Mouse (Mus musculus) hematopoietic stem cell, adult 5-6 weeks (primary cell): ENCODE data around the gene Mdk. TPM values are rescaled to one million over a fixed set of nuclear protein-coding genes. Genes with fewer than 3 reads are reported as not detected.

ENCODE experiments used
- ATAC-seq, 2 experiments: fragments of 125-278 bp in 1 of 2; replicated peaks in 1 of 2; 2 replicates each; pipeline ENCODE4 v1.8.0; 2016 to 2017; ENCODE audit warnings: inconsistent platforms in 2 of 2, mild to moderate bottlenecking in 2 of 2, moderate number of reproducible peaks in 2 of 2, low read depth in 1 of 2, moderate TSS enrichment in 1 of 2; ENCODE audit not compliant: low FRiP score in 2 of 2, poor library complexity in 2 of 2, severe bottlenecking in 2 of 2, insufficient read depth in 1 of 2, low TSS enrichment in 1 of 2
- total RNA-seq: library from RNA; stranded (forward); fragments of 172-1452, 232-1000 nt; gene quantifications from 2 replicates; pipeline ENCODE4 v1.2.3, GENCODE M21; 2017

Mdk gene
- total RNA-seq, 1 experiment from 2014 or later = not detected

- ATAC-seq = no peak
Measured at GRCm38 (mm10) chr2:91945483-91945882, 13.4 kb upstream of the Mdk start, which contains the start of gene Gm9821. Gm9821 (plus strand) TSS chr2:91945703.

- ATAC-seq = peak; percentile 60 to 72
Measured at GRCm38 (mm10) chr2:91944170-91944950, 12.3 kb upstream of the Mdk start.

GRCm38 (mm10) chr2:91942356-91942755, 10.3 kb upstream of the Mdk start:
- ATAC-seq = no peak

DNA sequence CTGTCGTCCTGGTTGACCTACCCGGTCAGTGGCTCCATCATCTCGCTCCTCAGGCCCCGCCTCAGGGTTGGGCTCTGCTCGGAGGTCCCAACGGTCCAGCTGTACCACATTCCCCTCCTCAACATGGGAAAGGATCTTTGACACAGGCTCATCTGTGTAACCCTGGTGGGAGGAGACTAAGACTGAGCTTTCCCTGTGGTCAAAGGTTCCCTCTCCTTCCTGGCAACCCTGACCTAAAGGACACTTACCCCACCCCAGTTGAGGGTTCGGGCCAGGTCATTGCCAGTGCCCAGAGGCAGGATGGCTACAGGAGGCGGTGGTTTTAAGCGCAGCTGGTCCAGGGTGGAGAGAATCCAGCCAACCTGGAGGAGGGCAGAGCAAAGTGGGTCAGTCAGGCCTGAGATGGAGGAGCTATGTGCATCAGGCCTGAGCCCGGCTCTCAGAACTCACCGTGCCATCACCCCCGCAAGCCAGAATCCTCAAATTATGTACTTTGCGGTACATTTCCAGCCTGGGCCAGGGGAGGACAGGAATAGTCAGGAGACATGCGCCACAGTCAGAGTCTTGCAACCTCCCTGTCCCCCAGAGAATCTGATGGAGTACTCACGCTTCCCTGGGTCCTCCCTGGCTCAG, 7.3 kb upstream of the Mdk start:
- no peak for ATAC-seq

GRCm38 (mm10) chr2:91936154-91936553, 4.1 kb upstream of the Mdk start:
- no peak for ATAC-seq

GRCm38 (mm10) chr2:91934826-91935525, 2.9 kb upstream of the Mdk start:
- ATAC-seq = no peak

- ATAC-seq = no peak
Measured at GRCm38 (mm10) chr2:91934016-91934415, 1.9 kb upstream of the Mdk start.

GRCm38 (mm10) chr2:91933471-91933870, 1.4 kb upstream of the Mdk start:
- no peak for ATAC-seq

DNA sequence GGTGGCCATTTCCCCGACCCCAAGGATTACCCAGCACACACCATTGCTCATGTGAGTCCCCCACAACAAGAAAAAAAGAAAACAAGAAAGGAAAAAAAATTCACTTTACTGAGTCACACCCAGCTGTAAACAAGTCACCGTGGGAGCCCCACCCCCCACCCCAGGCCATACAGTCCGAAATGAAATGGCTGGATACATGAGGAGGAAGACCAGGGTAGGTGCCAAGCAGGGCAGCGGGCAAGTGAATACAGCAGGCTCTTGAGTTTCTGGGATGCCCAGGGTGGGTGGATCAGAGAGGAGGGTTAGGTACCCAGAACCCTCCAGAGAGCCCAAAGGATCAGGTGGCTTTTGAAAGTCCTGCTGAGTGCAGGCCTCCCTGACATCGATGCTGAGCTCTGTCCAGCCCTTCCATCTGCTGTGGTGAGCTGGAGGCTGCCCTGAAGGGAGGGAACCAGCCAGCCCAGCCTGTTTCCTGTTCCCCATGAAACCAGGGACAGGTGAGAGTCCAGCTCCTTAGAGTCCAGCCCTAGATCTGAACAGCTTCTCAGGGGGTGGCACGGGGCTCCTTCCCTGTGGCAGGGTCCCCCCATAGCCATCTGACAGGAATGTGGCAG, 747 bp upstream of the Mdk start:
- no peak for ATAC-seq

GRCm38 (mm10) chr2:91931328-91932159, 553 bp downstream of the Mdk start:
- peak in 1 of 2 experiments; percentile 11; a peak in 1 of 4 replicates for ATAC-seq

- no peak for ATAC-seq
Measured at GRCm38 (mm10) chr2:91930761-91931291, 1.3 kb downstream of the Mdk start.

DNA sequence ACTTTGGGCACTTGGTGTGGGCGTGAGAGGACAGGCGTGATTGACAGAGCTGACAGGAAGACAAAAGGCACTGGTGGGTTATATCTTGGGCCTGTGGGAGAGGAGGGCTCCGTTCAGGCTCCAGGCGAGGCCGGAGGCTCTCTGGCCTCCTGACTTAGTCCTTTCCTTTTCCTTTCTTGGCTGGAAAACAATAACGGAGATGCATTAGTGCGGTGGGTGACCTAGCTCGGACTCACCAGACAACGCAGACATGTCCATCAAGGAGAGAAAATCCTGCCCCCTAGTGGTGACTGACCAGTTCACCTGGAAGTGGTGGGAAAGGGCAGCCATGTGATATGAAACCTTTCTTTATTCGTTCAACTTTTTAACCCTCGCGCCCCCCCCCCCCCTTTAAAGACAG, 2.2 kb downstream of the Mdk start:
- ATAC-seq = no peak

DNA sequence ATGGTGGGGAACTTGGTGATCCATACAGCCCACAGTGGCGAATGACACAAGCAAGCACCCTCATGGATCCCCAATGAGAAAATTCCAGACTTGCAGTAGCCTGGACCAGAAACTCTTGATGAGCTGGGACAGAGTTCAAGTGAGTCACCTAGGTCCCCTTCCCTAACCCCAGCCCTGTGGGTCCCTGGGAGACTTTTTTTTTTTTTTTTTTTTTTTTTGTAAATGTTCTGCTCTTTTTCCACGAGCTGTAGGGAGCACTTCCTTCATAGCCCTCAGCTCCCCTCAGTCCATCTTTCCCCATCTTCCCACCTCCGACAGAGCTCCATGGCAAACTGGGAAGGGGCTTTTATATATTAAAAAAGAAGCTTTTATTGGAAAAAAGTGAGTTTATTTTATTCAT, 2.6 kb downstream of the Mdk start:
- no peak for ATAC-seq

DNA sequence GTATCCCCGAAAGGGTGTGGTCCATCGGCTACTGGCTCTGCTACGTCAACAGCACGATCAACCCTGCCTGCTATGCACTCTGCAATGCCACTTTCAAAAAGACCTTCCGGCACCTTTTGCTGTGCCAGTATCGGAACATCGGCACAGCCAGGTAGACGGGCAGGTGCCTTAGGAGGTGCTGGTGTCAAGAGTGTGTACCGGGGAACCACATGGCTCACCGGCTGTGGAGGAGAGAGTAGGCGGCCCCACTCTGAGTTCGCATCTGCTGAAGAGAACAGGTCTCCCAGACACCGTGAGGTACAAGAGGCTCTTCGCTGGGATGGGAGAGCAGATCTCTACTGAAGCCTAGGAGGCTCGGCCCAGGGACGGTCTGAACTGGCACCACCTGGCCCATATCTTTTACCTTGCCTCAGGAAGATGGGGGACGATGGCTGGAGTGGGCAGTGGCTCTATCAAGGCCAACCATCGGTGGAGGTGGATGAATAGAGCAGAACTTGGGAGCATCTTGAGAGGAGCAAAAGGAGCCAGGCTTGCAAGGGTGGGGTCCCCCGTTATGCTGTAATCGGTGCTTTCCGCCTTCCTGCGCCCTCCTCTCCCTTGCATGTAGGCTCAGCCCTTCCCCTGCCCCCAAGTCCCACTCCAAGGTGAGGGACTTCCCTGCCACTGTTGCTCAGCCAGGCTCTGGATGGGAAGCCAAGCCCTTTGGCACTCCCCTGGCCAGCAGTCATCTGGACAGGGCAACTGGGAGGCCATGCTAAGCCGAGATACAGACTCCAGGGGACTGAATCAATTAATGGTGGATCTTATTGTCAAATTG, 3.4 kb downstream of the Mdk start:
- ATAC-seq = no peak

- ATAC-seq = peak; percentile 26 to 35; a peak in 2 of 4 replicates
Measured at GRCm38 (mm10) chr2:91927826-91928533, 4.1 kb downstream of the Mdk start.

GRCm38 (mm10) chr2:91926949-91927348, 5.1 kb downstream of the Mdk start, which contains the start of gene Chrm4:
Chrm4 (plus strand) TSS chr2:91927249.
- no peak for ATAC-seq
